ENCODE assay signal across 7 mouse cellular contexts in the genomic region with DNA sequence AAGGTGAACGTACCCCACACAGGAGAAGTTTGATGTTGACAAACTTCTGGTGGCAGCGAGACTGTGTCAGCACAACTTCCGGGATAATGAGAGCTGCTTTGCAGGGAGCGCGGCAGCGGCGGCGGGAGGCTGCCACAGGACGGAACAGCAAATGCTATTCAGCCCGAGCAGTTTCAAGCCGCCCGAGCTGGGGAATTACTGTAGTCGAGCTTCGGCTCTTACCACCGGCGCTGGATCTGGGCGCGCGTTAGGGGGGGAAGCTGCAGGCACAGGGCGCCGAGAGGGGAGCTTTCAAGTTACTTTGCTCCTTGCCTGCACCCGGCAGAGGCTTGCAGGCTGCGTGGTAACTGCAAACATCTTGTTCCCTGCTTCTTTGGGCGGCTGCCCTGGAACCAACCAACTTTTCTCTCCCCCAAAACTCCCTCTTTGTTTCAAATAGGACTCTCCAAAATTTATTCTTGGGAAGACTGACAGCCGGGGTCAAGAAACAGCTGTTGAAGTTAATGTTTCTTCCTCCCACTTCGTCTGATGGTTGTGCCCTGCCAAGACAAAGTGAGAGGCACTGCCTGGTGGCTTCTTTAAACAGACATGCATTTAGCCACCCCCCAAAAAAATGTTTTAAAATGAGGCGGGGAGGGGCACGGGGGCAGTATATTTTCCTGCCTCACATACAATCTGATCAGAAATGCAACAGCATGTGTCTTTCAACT.
DNase-seq lines count a peak whose midpoint lies in the region; ATAC-seq lines count a peak whose summit lies in the region.

No protein-coding gene starts in this region.

- intact Hi-C loops in left cerebral cortex, postnatal 36 days (cut with DNase I) = loop anchor here (1.0 to 5.0 kb wide), 3 partner anchors 89 to 334 kb away; partner anchors contain the start of gene Ssbp2

- H3K9me3 ChIP-seq in intestine, embryonic 16.5 days (ENCODE audit: control insufficient read depth, low read length) = no peaks in the 10 kb centered on the region
- no peaks in the 10 kb centered on the region for H3K9me3 ChIP-seq in midbrain, embryonic 11.5 days (ENCODE audit: control insufficient read depth, low read length)

- peak overlapping the region; percentile 80 for H3K9ac ChIP-seq in intestine, embryonic 16.5 days (ENCODE audit: low read depth, low read length)
- peak overlapping the region; percentile 73 for H3K9ac ChIP-seq in midbrain, embryonic 11.5 days (ENCODE audit: low read length)

- WGBS in intestine, embryonic 16.5 days = under 1% methylated on average over 28 of the region's 28 CpGs
- under 1% methylated on average over 28 of the region's 28 CpGs for WGBS in midbrain, embryonic 11.5 days

- peak; percentile 96 for ATAC-seq in intestine, embryonic 16.5 days
- peak; percentile 94 for ATAC-seq in midbrain, embryonic 11.5 days (ENCODE audit: low FRiP score)

- H3K27ac ChIP-seq in intestine, embryonic 16.5 days (ENCODE audit: low read length) = peak overlapping the region; percentile 97
- H3K27ac ChIP-seq in midbrain, embryonic 11.5 days (ENCODE audit: low read depth, low read length) = peak overlapping the region; percentile 99

- H3K4me2 ChIP-seq in intestine, embryonic 16.5 days (ENCODE audit: low read depth, low read length) = peak overlapping the region; percentile 90
- peak overlapping the region; percentile 69 for H3K4me2 ChIP-seq in midbrain, embryonic 11.5 days

- H3K4me1 ChIP-seq in intestine, embryonic 16.5 days (ENCODE audit: control insufficient read depth, insufficient read depth, low read length) = peaks cover 24% of the 10 kb centered on the region
- peaks cover 40% of the 10 kb centered on the region for H3K4me1 ChIP-seq in midbrain, embryonic 11.5 days (ENCODE audit: control insufficient read depth, insufficient read depth, low read length)

- H3K4me3 ChIP-seq in intestine, embryonic 16.5 days (ENCODE audit: low read length) = peak overlapping the region; percentile 49
- H3K4me3 ChIP-seq in midbrain, embryonic 11.5 days (ENCODE audit: low read depth, low read length) = peak overlapping the region; percentile 37

- H3K36me3 ChIP-seq in intestine, embryonic 16.5 days (ENCODE audit: control insufficient read depth, insufficient read depth, low read length) = no peaks in the 10 kb centered on the region
- H3K36me3 ChIP-seq in midbrain, embryonic 11.5 days (ENCODE audit: control insufficient read depth, insufficient read depth, low read length) = no peaks in the 10 kb centered on the region

- peak; percentile 87 for DNase-seq in adrenal gland, adult 8-10 months
- DNase-seq in embryo, embryonic 9.5 days (ENCODE audit: extremely low spot score) = peak; percentile 97
- peak; percentile 94 to 98 for DNase-seq in gastrocnemius, postnatal 4 days (ENCODE audit: low spot score in 2 of 2)
- DNase-seq in left cerebral cortex, postnatal 36 days (ENCODE audit: low spot score in 2 of 2) = peak; percentile 90 to 95
- peak; percentile 100 for DNase-seq in midbrain, embryonic 11.5 days (ENCODE audit: low spot score, missing footprints)
- peak; percentile 96 for DNase-seq in skeletal muscle tissue, adult 2 months (ENCODE audit: low read depth, low spot score)

- no peaks in the 10 kb centered on the region for H3K27me3 ChIP-seq in intestine, embryonic 16.5 days (replicated peaks; ENCODE audit: control insufficient read depth, insufficient read depth, low read length)
- no peaks in the 10 kb centered on the region for H3K27me3 ChIP-seq in midbrain, embryonic 11.5 days (ENCODE audit: control insufficient read depth, insufficient read depth, low read length)

Comparison
In these comparisons a context has a peak if more than half of its experiments do, and no peak if none do; other contexts are left out.
1. Peak in every context shown above with its lines: DNase-seq, ATAC-seq, H3K4me3 ChIP-seq and H3K27ac ChIP-seq.